Mouse (Mus musculus): ENCODE results near the gene Tecpr2. TPM values are rescaled to one million over a fixed set of nuclear protein-coding genes. Genes with fewer than 3 reads are reported as not detected.
A peak's percentile ranks its signal among the peaks of the same experiment; 100 is the strongest.

Gene Tecpr2
- polyA plus RNA-seq (2012) = 3.1 and 3.3 TPM in 2 replicates

DNA sequence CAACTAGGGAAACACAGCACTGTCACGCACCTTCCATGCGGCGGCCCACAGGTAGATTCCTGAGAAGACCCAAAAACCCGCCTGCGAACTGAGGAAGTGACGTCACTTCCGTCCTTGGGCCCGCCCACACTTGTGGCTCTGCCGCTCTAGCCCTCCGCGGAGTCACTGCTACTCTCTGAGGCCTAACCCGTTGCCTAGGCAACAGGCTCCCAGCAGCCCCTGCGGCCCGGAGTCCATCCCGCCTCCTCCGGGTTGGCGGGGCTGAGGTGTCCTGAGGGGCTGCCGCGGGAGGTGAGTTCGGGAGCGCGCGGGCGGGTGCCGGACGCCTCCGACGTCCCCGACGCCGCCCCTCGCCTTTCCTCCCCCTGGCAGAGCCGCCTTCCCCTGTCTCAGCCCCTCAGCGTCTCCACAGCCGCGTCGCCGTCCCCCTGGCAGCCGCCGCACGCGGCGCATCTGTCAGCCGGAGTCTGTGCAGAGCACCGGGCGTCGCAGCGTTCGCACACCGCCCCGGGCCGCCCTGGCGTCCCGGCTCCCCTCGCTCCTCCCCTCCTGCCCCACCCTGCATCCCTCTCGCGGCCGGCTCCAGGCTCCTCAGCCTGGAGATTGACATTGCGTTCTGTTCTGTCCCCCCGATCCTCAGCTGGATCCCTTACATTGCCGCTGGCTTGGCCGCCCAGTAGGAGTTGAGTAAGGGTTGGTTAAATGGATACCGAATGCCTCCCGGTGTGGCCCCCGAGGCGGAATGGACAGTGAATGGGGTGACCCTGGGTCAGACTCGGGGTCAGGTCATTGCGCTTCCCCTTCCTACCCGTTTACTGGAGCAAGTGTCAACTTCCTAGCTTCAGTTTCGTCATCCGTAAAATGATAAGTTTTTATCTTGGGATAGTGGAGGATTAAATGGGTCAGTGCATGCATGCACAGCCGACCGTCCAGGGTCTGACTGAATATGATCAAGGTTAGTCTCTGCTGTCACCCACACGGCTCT, at the start of gene Tecpr2, which contains the start of gene Cinp:
Tecpr2 (plus strand) TSS at position 229 of the 985 bp plus-strand sequence.
Cinp (minus strand) TSS at position 110 of the 985 bp plus-strand sequence.
- no peak for TF ChIP-seq GATA1 (IDR thresholded peaks at IDR 0.05; ENCODE audit: low read length)

DNA sequence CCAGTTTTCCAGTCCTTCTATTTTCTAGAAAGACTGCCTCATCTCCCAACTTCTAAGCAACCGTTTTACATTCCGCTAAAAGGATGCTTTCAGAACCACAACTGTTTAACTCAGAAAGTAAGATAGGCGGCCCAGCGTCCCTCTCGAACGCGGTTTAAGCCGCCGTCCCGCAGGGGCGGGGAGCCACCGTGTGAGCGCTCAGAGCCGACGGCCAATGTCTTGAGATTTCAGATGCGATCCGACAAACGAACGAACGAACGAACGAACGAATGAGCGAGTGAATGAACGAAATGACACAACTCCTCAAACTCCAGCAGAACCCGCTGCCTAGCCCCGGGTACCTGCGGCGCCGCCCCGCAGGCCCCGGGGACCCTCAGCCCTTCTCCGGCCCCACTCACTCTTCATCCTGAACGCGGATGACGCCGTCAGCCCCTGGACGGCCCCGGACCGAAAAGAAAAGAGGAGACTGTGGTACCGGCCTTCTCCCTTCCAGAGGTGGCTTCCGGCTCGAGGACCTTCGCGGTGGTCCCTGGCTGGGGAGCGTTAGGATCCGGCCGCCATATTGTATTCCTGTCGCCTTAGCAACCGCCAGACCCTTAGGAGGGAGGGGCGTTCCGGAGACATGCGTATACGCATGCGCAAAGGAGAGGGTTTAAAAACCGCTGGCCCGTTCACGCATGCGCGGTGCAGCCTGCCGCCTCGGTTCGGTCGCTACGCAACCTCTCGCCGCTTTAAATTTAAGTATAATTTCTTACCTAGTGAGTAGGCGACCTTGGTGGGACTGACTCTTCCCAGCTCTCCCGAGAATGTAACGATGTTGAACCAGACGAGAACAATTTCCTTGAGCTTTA, 48.5 kb upstream of the Tecpr2 start, which contains the start of gene Mok:
Mok (minus strand) TSS at position 592 of the 851 bp plus-strand sequence.
- TF ChIP-seq GATA1 (IDR thresholded peaks at IDR 0.05; ENCODE audit: low read length) = no peak

DNA sequence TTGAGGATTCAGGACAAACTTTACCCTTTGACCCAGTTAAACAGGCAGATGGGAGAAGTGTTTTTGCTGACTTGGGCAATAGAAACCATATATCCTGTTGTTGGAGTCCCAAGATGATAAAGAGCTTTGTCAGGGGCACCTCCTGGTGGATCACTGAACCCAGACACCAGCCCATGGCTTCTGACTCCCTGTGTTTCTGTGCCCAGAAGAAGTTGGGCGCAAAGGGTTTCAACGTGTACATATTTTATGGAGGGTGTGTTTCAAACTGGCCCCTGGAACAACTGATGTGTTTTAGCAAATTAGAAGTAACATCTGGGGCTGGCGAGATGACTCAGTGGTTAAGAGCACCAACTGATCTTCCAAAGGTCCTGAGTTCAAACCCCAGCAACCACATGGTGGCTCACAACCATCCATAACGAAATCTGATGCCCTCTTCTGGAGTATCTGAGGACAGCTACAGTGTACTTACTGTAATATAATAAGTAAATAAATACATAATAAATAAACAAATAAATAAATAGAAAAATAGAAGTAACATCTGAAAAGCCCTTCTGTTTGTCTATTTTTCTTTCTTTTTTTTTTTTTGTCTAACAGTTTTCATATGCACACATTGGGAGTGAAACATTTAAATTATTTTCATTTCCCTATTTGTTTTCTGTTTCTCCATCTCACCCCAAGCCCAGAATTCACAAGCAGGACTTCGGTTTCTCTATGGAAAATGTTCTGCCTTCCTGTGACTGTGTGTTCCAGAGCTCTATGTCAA, 47.2 kb upstream of the Tecpr2 start:
- no peak for TF ChIP-seq GATA1 (IDR thresholded peaks at IDR 0.05; ENCODE audit: low read length)

DNA sequence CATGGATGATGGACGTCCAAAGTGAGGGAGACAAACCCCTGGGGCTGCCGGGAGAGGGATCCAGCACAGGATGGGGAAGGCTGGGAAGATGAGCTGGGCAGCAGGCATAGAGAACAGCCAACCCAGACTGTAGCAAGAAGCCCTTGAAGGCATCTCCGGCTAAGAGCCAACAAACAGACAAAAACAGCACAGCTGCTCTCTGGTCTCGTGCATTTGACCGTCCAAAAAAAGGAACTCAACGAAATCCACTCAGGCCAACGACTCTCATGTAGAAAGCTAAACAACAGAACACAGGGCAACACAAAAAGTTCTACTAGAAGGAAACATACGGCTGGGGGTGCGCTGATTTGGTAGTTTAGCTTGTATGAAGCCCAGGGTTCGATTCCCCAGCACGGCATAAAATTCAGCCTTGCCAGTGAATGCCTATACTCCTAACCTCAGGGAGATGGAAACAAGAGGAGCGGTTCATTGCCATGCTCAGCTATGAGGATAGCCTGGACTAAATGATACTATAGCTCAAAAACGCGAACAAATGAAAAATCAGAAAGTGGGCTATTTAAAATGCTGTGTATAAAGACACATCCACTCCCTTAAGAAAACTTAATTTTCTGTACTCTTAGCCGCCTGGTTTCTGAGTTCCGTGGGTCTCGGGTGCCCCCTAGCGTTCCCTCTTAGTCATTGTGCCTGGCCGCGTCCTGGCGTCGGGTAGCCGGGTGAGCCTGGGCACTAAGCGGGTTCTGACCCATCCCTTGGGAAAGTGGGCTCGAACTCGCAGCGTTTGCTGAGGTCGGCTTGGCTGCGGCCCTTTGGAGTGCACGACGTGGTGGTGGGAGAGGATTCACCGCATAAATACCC, 45.6 kb upstream of the Tecpr2 start:
- no peak for TF ChIP-seq GATA1 (IDR thresholded peaks at IDR 0.05; ENCODE audit: low read length)

DNA sequence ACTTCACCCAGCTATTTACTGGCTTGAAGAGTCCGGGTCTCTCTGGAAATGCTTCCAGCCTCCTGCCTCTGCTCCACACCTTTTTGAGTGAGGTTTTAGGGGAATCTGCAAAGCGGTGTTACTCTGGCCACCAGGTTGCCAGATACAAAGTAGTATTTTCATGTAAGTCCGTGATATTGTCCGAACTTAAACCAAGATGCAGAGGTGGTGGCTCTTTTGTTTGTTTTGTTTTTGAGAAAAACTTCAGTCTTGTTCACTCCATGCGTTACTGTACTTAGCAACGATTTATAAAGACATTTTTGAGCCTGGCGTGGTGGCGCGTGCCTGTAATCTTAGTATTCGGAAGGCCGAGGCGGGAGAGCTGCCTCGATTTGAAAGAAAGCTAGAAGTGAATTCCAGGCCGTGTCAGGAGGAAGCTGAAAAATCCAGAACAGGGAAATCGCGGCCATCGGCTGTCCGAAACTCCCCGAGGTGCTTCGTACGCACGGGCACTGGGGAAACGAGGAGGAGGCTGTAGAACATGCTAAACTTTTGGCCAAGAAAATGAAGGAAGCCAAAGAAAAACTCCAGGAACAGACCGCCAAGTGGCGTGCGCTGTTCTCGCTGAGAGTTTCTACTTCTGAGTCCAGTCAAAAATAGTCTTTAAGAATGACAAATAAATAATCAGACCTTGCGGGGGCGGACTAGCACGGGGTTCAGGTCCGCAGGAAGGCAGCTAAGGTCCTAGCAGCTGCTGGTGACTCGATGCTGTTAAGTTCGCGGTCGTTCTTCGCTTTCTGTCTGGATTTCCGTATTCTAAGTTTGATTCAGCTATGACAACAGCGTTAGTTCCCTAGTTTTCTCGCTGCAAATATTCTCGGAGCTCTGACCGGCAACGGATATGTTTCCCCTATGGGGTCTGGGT, 44.6 kb upstream of the Tecpr2 start:
- TF ChIP-seq GATA1 (IDR thresholded peaks at IDR 0.05; ENCODE audit: low read length) = no peak

DNA sequence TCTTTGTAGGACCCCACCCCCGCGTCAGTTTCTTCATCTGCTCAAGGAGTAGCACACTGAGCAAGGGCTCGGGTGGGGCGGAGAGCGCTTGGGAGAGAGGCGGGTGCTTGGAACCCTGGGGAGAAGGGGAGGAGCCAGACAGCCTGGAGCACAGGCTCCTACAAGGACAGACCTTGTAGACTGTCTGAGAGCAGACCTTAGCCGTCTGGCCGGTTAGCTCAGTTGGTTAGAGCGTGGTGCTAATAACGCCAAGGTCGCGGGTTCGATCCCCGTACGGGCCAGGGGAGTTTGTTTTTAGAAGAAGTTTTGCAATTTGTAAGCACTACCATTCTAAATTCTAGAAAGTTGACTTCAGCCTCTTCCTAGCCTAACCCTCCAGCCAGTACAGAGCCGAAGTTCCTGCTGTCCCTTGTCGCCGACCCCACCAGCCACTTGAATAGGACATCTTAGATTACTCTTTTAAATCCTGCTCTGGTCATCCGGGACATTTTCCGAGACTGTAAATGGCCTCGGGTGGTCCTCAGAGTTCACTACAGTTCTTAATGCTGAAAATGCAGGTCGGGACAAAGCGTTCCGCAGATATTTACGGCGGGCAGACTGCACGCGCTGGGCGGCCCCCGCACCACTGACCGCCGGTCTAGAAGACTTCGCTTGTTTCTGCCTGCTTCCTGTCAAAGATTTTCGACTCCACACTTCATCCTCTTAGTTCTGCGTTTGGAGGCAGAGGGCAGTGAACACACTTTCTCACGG, 43.8 kb upstream of the Tecpr2 start:
- TF ChIP-seq GATA1 (IDR thresholded peaks at IDR 0.05; ENCODE audit: low read length) = no peak

DNA sequence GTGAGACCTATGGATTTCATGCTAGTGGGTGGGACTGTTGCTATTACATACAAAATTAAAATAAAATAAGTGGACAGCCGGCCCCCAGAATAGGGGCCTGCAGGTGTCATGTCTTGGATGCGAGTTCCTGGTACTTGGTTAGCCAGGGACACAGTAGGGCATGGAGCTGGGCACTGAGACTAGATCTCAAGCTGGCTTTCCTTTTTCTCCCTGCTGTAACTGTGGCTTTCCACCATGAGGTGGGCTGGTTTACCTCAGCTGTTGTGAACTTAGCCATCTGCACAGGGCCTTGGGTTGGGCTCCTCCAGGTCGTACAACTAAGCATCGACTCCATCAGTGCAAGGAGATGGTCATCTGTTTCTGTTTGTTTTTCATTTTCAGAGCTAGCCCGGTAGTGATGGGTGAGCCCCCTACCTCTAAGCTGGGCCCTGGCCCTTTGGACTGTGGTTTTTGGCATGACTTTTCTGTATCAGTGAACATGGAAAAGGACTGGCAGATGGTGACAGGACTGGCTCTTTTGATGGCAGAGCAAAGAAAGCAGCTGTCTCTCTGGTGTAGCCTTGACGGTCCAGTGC, 42.8 kb upstream of the Tecpr2 start:
- no peak for TF ChIP-seq GATA1 (IDR thresholded peaks at IDR 0.05; ENCODE audit: low read length)

DNA sequence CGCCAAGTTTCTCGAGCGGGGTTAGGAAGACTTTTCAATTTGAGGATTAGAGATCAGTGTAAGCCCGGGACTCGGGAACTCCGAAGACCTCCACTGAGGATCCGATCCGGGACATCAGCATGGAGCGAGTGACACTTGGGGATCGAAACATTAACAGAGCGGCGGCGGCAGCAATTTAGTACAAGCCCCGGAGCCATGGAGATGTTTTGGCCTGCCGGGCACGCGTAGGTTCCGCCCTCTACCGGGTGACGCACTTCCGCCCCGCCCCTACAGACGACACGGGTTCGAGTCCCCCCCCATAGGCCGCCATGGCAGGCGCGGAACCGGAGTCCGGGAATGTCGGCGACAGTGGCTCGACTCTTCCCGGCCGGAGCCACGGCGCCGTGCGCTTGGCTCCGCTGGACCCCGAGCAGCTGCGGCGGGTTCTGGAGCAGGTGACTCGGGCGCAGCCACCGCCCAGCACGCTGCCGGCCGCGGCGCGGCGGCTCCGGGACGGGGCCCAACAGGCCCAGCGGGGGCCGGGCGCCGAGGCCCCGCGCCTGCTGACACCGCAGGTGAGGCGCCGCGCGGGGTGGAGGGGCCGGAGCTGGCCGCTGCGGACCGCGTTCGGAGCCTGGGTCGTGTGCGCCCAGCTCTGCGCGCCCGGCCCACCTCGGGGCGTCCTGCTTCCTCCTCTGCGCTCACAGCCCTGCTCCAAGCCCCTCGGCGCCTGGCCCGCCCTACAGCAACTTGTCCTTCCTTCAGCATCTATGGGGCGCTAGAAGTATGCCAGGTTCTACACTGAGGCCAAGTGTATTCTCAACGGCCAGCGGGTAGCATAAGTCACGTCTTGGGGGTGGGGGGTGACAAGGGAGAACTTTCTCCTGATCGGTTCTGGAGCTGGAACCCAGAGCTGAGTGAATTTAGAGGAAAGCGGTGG, 38.8 kb upstream of the Tecpr2 start, which contains the start of gene Zfp839:
Zfp839 (plus strand) TSS at position 244 of the 919 bp plus-strand sequence.
- no peak for TF ChIP-seq GATA1 (IDR thresholded peaks at IDR 0.05; ENCODE audit: low read length)

DNA sequence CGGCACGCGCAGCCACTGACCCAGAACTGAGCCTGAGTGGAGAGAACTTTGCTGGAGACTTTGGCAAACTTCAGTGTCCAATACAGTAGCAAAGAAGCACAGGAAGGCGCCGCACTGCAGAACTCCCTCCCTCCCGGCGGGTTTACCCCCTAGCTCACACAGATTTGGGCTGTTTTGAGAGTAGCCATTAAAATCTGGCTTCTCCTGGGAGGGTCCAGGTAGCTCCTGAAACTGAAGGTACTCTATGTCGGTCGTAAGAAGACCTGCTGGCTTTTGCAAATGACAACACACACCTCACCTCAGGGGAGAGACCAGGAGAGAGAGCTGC, 38.2 kb upstream of the Tecpr2 start:
- no peak for TF ChIP-seq GATA1 (IDR thresholded peaks at IDR 0.05; ENCODE audit: low read length)

DNA sequence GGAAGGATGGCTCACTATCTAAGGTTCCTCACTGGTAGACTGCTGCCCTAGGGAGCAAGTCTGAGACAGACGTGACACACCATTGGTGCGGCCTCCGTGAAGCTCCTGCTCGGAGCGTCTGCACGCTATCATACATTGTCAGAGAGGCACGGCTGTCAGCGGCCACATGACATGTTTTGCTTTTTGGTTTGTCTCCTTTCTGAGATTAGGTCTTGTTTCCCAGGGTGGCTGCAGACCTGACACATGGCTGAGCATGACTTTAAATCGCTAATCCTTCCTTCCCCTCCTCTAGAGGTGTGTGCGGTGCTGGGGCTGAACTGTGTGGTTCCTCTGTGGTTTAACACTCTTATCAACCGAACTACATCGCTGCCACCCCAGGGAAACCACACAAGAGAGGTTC, 37.6 kb upstream of the Tecpr2 start:
- no peak for TF ChIP-seq GATA1 (IDR thresholded peaks at IDR 0.05; ENCODE audit: low read length)

DNA sequence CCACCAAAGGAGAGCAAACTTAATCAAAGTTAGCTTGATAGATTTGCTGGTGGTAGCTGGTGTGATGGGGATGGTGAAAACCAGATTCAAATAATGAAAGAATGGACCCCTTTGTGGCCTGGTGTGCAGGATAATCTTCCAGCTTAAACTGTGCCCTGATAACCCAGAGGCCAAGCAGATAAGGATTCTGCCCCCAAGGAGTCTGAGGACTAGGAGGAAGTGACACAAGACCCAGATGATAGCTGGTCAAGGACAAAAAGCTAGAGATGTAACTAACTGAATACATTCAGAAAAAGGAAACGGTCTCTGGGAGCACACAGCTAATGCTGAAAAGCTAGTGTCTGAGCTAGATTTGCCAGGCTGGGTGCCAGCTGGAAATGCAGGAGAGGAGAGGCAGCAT, 37.1 kb upstream of the Tecpr2 start:
- TF ChIP-seq GATA1 (IDR thresholded peaks at IDR 0.05; ENCODE audit: low read length) = peak; percentile 63

Measured in G1E-ER4 (cell line).